Mouse (Mus musculus) heart, postnatal 36 days (tissue): ENCODE data around the gene Hdac10. TPM values are rescaled to one million over a fixed set of nuclear protein-coding genes. Genes with fewer than 3 reads are reported as not detected.

Experiments
- DNase-seq, 2 experiments: peaks; one replicate each; pipeline ENCODE4 v3.0.0; 2021 to 2022
- intact Hi-C: fragments of 180-260 bp; cut with DNase I; formaldehyde crosslinking; loops from one replicate; pipeline ENCODE4 v1.15.1; 2025
- total RNA-seq, 2 experiments: library from RNA; stranded (reverse); gene quantifications; 2 replicates each; pipeline ENCODE4 v1.2.3; 2021

Hdac10 gene
- total RNA-seq, 2 experiments from 2014 or later: 7.1 to 7.4 TPM

- intact Hi-C loops: no loop called here
- DNase-seq: no peak
These were observed 1.0 kb downstream of the Hdac10 start for GRCm38 (mm10) chr15:89127364-89127940.

- DNase-seq: no peak
- intact Hi-C loops: no loop called here
These were observed 1.9 kb downstream of the Hdac10 start for GRCm38 (mm10) chr15:89126622-89127021.

- DNase-seq: no peak
- intact Hi-C loops: no loop called here
These were observed 3.1 kb downstream of the Hdac10 start for GRCm38 (mm10) chr15:89125351-89125750.

- no peak for DNase-seq
- intact Hi-C loops: loop anchor here (5.0 kb wide), 1 partner anchor 233 kb away; the partner anchor contains the start of genes Lmf2 and Ncaph2
These were observed 4.2 kb downstream of the Hdac10 start for GRCm38 (mm10) chr15:89124312-89124711.

- no peak for DNase-seq
- intact Hi-C loops: loop anchor here (2.0 to 5.0 kb wide), 2 partner anchors 87 to 234 kb away; partner anchors contain the start of genes Lmf2, Ncaph2 and Ppp6r2
These were observed 4.9 kb downstream of the Hdac10 start for GRCm38 (mm10) chr15:89123595-89123994.

GRCm38 (mm10) chr15:89122649-89123366 lies 5.7 kb downstream of the Hdac10 start, which contains the start of gene Tubgcp6:
Tubgcp6 (minus strand) TSS chr15:89123112.
- intact Hi-C loops: loop anchor here (2.0 to 5.0 kb wide), 2 partner anchors 88 to 234 kb away; partner anchors contain the start of genes Lmf2, Ncaph2 and Ppp6r2
- DNase-seq: peak; percentile 96 to 97

- intact Hi-C loops: no loop called here
- no peak for DNase-seq
These were observed 10.5 kb downstream of the Hdac10 start for GRCm38 (mm10) chr15:89118007-89118406.

GRCm38 (mm10) chr15:89110147-89110546 lies 18.4 kb downstream of the Hdac10 start:
- intact Hi-C loops: no loop called here
- peak in 1 of 2 experiments; percentile 25 for DNase-seq

- intact Hi-C loops: no loop called here
- no peak for DNase-seq
These were observed 21.5 kb downstream of the Hdac10 start for GRCm38 (mm10) chr15:89106976-89107375.

- intact Hi-C loops: no loop called here
- DNase-seq: no peak
These were observed 22.4 kb downstream of the Hdac10 start for GRCm38 (mm10) chr15:89106073-89106472.

GRCm38 (mm10) chr15:89104425-89104824 lies 24.1 kb downstream of the Hdac10 start:
- intact Hi-C loops: no loop called here
- no peak for DNase-seq

GRCm38 (mm10) chr15:89103921-89104320 lies 24.6 kb downstream of the Hdac10 start:
- intact Hi-C loops: no loop called here
- DNase-seq: no peak

- DNase-seq: no peak
These were observed 25.9 kb downstream of the Hdac10 start for GRCm38 (mm10) chr15:89102646-89103045.

GRCm38 (mm10) chr15:89100823-89101222 lies 27.7 kb downstream of the Hdac10 start:
- intact Hi-C loops: no loop called here
- no peak for DNase-seq

More at GRCm38 (mm10) chr15:89102646-89103045, 25.9 kb downstream of the Hdac10 start:
- intact Hi-C loops: no loop called here

- intact Hi-C loops: no loop called here
- no peak for DNase-seq
These were observed 29.9 kb downstream of the Hdac10 start for GRCm38 (mm10) chr15:89098616-89099015.

- no peak for DNase-seq
- intact Hi-C loops: no loop called here
These were observed 31.1 kb downstream of the Hdac10 start for GRCm38 (mm10) chr15:89097450-89097849.

- intact Hi-C loops: no loop called here
- DNase-seq: no peak
These were observed 36.3 kb downstream of the Hdac10 start for GRCm38 (mm10) chr15:89092181-89092580.

- intact Hi-C loops: no loop called here
These were observed 37.8 kb downstream of the Hdac10 start for GRCm38 (mm10) chr15:89090662-89091061.

GRCm38 (mm10) chr15:89089248-89090051 lies 39.0 kb downstream of the Hdac10 start:
- intact Hi-C loops: loop anchor here (1.0 kb wide), 1 partner anchor 12 kb away; no protein-coding TSS in a partner anchor
- DNase-seq: no peak

More at GRCm38 (mm10) chr15:89090662-89091061, 37.8 kb downstream of the Hdac10 start:
- DNase-seq: no peak

GRCm38 (mm10) chr15:89088607-89089247 lies 39.8 kb downstream of the Hdac10 start, which contains the start of gene Selenoo:
Selenoo (plus strand) TSS chr15:89089084.
- intact Hi-C loops: loop anchor here (1.0 kb wide), 1 partner anchor 11 kb away; no protein-coding TSS in a partner anchor
- peak; percentile 89 to 93 for DNase-seq
